Mouse (Mus musculus) E14TG2a.4 (cell line): ENCODE measurements around the gene Sapcd2.
"Not testable (repeated sequence)": the region's sequence is repeated elsewhere in the genome, so short reads cannot be mapped to it uniquely, and the experiment has no call there.

Experiments used
- H3K27me3 ChIP-seq: 2 replicates; pipeline ENCODE4 v1.6.1; 2014; ENCODE audit warnings: low read length, control low read depth; ENCODE audit not compliant: insufficient read depth
- H3K36me3 ChIP-seq: 2 replicates; pipeline ENCODE4 v1.6.1; 2014; ENCODE audit warnings: low read length, control low read depth; ENCODE audit not compliant: insufficient read depth
- H3K4me1 ChIP-seq: replicated peaks from 2 replicates; pipeline ENCODE4 v1.6.1; 2014; ENCODE audit warnings: low read depth, low read length, control low read depth
- H3K4me3 ChIP-seq: replicated peaks from 2 replicates; pipeline ENCODE4 v1.5.1; 2014; ENCODE audit warnings: mild to moderate bottlenecking, low read length
- H3K9me3 ChIP-seq: 2 replicates; pipeline ENCODE4 v1.6.1; 2014; ENCODE audit warnings: low read length, control low read depth
- CTCF ChIP-seq: conservative IDR thresholded peaks from 2 replicates; pipeline ENCODE4 v1.5.1; 2014; ENCODE audit warnings: low read length
- NANOG ChIP-seq: IDR thresholded peaks from 2 replicates; pipeline ENCODE4 v1.6.1; 2014; ENCODE audit warnings: borderline replicate concordance, low read length, mixed read lengths
- POU5F1 ChIP-seq: IDR thresholded peaks from 2 replicates; pipeline ENCODE4 v1.6.1; 2014; ENCODE audit warnings: low read length, borderline replicate concordance

The Sapcd2 gene

DNA sequence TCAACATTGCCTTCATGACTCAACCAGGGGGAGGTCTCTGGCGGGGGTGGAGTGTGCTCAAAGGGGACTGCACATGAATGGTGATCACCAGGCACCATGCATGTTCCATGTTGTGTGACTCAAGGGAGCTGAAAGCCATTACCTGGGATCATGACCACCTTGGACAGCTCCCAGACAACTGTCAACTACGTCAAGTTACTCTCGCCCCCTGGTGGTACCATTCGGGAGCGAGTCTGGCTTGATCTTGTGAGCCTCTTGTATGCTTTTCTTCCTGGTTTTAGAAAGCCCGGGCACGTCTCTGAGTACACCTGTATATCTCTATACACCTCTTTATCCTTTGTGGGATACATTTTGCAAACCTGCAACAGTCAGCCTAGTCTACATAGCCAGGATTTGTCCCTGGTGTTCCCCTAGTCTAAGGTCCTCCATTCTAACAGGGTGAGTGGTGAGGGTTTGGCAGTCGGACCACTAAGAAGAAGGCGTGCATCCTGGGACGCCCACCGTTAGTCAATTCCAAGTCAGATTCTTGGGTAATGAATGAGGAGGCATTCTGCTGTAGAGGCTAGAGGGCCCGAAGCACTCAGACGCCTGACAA lies 30.4 kb downstream of the Sapcd2 start:
- peaks cover 72% of the 10 kb centered on the region for H3K27me3 ChIP-seq
- H3K4me1 ChIP-seq, result peaks cover 41% of the 10 kb centered on the region
- H3K4me3 ChIP-seq, result peak overlapping the region; percentile 91
- no peaks in the 10 kb centered on the region for H3K9me3 ChIP-seq
- TF ChIP-seq CTCF (peak; percentile 83), NANOG (no peak)
- no peaks in the 10 kb centered on the region for H3K36me3 ChIP-seq

DNA sequence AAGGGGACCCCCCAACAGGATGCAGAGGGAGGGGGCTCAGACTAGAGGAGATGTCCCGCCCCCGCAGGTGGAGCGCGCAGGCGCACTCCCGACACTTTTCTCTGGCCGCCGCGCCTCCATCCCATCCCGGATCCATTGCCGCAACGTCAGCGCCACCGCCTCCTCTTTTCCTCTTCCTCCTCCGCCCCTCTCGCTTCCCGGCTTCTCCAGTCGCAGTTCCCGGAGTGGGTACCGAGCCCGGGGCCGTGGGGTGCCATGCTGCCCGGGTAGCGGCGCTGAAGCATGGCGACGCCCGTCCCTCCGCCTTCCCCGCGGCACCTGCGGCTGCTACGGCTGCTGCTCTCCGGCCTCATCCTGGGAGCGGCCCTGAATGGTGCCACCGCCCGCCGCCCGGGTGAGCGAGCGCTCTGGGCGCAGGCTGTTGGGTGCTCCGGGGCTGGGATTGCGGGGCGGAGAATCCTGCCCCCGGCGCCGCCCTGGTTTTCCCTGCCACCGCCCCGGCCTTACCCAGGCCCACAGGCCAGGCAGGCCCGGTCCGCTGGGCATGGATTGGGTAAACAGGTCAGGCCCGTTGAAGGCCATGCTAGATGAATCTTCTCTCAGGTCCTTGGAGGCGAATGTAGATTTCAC lies 31.0 kb downstream of the Sapcd2 start:
- H3K4me1 ChIP-seq, result peaks cover 46% of the 10 kb centered on the region
- no peaks in the 10 kb centered on the region for H3K9me3 ChIP-seq
- H3K4me3 ChIP-seq, result peak overlapping the region; percentile 91
- H3K36me3 ChIP-seq, result no peaks in the 10 kb centered on the region
- TF ChIP-seq NANOG (no peak), POU5F1 (no peak), CTCF (no peak)
- H3K27me3 ChIP-seq, result peaks cover 66% of the 10 kb centered on the region

DNA sequence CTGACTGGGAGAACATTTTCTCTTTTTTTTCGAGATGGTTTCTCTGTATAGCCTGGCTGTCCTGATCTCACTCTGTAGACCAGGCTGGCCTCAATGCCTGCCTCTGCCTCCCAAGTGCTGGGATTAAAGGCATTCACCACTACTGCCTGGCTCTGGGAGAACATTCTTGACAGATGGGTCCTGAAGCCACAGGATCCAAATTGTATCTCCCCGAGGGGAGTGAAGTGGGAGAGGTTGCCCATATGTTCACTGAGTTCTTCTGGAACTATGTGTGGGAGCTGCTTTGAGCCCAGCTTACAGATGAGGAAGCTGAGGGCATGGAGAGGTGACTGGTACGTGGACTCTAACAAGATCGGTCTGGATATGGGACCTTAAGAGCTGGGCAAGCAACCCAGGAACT lies 31.9 kb downstream of the Sapcd2 start:
- TF ChIP-seq NANOG (no peak), POU5F1 (no peak), CTCF (no peak)
- Histone ChIP-seq H3K9me3 (no peaks in the 10 kb centered on the region), H3K4me1 (peaks cover 53% of the 10 kb centered on the region), H3K36me3 (no peaks in the 10 kb centered on the region), H3K27me3 (peaks cover 57% of the 10 kb centered on the region), H3K4me3 (0 out of 2 replicates have a peak overlapping the region, but pooled peaks have one; percentile 91)

DNA sequence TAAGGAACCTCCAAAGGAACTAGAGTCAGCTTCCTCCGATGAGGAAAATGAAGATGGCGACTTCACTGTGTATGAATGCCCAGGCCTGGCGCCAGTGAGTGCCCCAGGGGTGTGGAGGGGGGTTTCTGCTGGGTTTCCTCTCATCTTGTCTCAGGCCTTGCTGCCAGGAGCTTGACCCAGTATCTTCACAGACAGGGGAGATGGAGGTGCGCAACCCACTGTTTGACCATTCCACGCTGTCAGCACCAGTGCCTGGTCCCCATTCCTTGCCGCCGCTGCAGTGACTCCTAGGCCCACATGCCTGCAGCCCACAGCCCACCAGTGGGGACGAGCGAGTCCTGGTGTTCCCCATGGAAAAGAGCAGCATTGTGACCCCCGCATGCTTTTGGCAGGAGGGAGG lies 36.8 kb downstream of the Sapcd2 start:
- Histone ChIP-seq H3K27me3 (peaks cover 14% of the 10 kb centered on the region), H3K4me1 (peaks cover 34% of the 10 kb centered on the region), H3K36me3 (peaks cover 6% of the 10 kb centered on the region; the same call in 1 of the 2 replicates), H3K9me3 (no peaks in the 10 kb centered on the region), H3K4me3 (peak overlapping the region; percentile 11; the same call in 1 of the 2 replicates)
- TF ChIP-seq POU5F1 (no peak), CTCF (no peak), NANOG (no peak)

DNA sequence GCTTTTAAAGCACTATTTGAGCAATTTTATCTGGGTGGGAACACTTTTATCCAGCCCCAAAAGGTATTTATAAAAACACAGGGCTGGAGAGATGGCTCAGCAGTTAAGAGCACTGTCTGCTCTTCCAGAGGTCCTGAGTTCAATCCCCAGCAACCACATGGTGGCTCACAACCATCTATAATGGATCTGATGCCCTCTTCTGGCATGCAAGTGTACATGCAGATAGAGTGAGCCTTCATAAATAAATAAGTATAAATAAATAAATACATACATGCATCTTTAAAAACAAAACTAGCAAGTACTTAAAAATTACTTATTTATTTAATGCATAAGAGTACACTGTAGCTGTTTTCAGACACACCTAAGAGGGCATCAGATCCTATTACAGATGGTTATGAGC lies 41.3 kb downstream of the Sapcd2 start:
- not testable (repeated sequence) for H3K36me3 ChIP-seq, H3K4me3 ChIP-seq, H3K27me3 ChIP-seq, H3K9me3 ChIP-seq
- H3K4me1 ChIP-seq, result peaks cover 13% of the 10 kb centered on the region

DNA sequence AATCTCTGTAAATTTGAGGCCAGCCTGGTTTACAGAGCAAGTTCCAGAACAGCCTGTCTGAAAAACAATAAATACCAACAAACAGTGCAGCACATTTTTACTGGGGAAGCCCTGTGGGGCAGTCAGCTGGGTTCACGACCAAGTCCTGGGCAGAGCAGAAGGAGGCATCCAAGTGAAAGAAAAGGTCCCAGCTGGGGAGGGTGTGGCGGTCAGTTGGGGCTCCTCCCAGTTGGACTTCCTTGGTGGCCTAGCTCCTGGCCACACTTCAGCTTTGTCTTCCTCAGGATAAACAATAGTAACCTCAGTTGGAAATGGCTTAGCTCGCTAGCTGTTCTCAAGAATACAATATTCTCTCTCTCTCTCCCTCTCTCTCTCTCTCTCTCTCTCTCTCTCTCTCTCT lies 45.3 kb downstream of the Sapcd2 start:
- H3K4me1 ChIP-seq, result peaks cover 16% of the 10 kb centered on the region
- no peak for TF ChIP-seq NANOG
- no peak for TF ChIP-seq POU5F1
- TF ChIP-seq CTCF, result no peak
- no peak overlapping the region for H3K4me3 ChIP-seq
- H3K36me3 ChIP-seq, result no peaks in the 10 kb centered on the region
- peaks cover 7% of the 10 kb centered on the region; the same call in 1 of the 2 replicates for H3K27me3 ChIP-seq
- H3K9me3 ChIP-seq, result no peaks in the 10 kb centered on the region

DNA sequence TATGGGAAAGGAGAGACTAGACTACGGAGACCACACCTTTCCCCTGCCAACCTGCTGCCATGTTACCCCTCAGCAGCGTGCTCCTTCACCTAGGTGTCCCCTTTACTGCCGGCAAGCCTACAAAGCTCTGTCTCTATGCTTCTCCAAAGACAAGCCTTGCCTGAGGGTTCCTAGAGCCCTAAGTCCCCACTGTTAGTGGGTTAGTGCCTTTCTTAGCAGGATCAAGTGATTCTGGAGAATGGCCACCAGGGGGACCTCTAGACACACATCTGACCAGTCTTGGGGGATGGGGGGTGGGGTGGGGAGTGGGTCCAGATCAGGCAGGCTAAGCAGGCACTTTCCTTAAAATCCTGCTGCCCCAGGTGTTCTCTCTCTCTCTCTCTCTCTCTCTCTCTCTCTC lies 49.8 kb downstream of the Sapcd2 start:
- no peak overlapping the region for H3K4me3 ChIP-seq
- peaks cover 50% of the 10 kb centered on the region for H3K27me3 ChIP-seq
- TF ChIP-seq CTCF (peak; percentile 48), POU5F1 (no peak)
- no peaks in the 10 kb centered on the region for H3K36me3 ChIP-seq
- H3K4me1 ChIP-seq, result peaks cover 43% of the 10 kb centered on the region
- H3K9me3 ChIP-seq, result no peaks in the 10 kb centered on the region

DNA sequence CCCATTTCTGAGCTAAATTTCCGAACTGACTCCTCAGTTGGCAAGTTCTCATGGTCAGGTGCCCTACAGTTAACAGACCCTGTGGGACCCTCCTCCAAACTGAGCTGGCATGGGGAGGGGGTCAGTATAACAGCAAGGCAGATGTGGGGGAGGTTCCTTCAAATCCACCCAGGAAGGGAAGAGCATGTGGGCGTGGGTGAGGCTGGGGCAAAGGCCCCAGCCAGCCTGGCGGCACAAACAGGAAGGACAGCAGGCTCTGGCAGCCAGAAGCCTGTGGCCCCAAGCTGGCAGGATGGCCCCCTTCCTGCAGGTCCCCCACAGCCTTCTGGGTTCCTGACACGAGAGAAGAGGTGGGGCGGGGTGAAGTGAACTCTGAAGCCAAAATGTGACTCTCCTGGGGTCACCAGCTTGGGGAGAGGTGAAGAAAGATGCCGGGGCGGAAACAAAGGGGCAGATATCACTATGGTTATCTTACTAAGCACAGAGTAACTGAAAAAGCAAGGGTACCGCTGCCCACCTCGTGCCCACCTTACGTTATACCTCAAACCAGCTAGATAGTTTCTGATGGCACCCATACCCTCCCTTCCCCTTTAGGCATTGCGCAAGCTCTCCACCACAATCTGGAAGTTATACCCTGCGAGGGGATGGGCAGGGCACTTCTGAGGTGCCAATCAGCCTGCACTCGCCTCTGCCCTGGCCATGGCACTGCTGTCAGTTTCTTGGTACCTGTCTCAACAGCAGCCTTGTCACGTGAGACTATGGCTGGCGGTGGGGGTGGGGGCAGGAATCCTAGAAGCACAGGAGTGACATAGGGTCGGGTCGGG lies 50.7 kb downstream of the Sapcd2 start, which contains the start of gene Fut7:
Gene Fut7, plus strand, starts transcription at position 681 of the 824 bp plus-strand sequence.
- H3K4me1 ChIP-seq, result peaks cover 40% of the 10 kb centered on the region
- no peak within 1 kb of the TSS for H3K4me3 ChIP-seq
- TF ChIP-seq NANOG (no peak), CTCF (no peak), POU5F1 (no peak)
- H3K36me3 ChIP-seq, result no peaks in the 10 kb centered on the region
- no peaks in the 10 kb centered on the region for H3K9me3 ChIP-seq
- peaks cover 50% of the 10 kb centered on the region for H3K27me3 ChIP-seq

DNA sequence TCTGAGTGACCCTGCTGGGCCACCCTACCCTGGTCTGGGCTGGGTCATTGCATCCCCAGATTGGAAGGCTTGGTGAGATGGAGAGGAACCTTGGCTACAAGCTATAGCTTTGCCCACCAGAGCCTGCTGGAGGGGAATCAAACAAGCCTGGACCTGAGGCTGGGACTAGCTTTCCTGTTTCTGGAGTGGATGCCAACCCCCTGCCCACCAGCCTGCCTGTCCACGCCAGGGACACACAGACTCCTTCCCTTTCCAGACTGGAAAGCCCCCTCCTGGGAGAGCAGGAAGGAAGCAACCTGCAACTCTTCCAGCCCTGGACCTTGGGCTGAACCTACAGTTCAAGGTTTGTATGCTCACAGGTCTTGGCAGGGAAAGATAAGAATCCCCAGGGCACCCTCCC lies 51.5 kb downstream of the Sapcd2 start:
- TF ChIP-seq NANOG (no peak), POU5F1 (no peak), CTCF (no peak)
- Histone ChIP-seq H3K36me3 (no peaks in the 10 kb centered on the region), H3K27me3 (peaks cover 48% of the 10 kb centered on the region), H3K9me3 (no peaks in the 10 kb centered on the region), H3K4me1 (peaks cover 45% of the 10 kb centered on the region), H3K4me3 (no peak overlapping the region)
